Mouse (Mus musculus): ENCODE data around the gene Tshz2. TPM values are rescaled to one million over a fixed set of nuclear protein-coding genes. Genes with fewer than 3 reads are reported as not detected.

The Tshz2 gene
- polyA plus RNA-seq, 1 experiment from 2014 or later = 22.8 TPM

DNA sequence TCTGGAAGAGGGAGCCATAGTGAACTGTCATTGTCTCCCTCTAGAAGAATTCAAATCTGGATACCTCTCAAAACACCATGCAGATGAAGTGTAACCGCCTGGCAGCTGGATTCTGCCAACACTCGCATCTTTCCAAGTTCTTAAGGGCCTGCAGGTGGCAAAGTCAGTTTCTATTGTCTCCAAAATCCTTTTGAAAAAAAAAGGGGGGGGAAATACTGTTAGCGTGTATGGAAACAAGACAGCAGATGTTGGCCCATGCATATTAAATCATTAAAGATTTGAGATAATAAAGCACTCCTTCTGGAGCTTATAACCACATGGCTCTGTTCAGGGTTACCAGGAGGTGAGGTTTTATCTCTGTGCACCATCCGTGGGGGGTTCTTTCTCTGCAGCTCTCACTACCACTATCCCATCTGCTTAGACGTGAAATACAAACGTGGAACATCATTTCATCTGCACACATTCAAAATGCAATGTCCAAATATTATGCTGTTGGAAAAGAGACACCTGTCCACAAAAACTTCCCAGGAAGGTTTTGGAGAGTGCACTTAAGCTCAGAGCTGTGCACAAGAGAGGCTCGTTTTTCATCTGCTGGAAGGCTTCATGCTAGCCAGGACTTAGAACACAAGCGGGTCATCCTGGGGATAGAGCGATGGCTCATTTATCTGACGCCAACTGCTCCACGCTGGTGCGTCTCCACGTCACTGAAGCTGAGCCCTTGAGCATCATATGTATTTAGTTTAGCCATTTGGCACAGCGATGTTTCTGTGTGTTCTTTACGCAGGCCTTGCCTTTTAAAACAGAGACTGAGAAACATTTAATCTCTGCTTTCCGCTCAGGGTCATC, 307.7 kb downstream of the Tshz2 start:
- H3K27me3 ChIP-seq (ENCODE audit: control insufficient read depth, insufficient read depth, low read depth, low read length) = no peaks in the 10 kb centered on the region
- no peak overlapping the region for H3K27ac ChIP-seq (ENCODE audit: low read length)

DNA sequence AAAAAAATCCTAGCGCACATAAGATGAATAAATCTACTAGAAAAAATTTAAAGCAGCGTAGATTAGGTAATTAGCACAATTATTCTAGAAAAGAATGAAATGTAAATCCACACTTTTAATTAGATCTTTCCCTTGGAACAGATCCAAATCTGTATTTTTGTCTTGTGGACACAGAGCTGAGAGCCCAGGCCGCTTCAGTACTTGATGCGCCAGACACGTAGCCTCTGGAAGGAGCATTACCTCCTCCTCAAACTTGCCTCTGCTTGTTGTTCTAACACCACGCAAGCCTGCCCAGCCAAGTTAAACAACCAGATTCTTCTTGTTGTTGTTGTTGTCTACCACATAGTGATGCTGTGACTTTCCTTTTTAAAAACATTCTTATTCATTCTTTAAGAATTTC, 310.9 kb downstream of the Tshz2 start:
- H3K4me2 ChIP-seq (ENCODE audit: low read length) = no peak overlapping the region
- H3K9me3 ChIP-seq (replicated peaks; ENCODE audit: control insufficient read depth, low read length, poor library complexity, severe bottlenecking) = no peaks in the 10 kb centered on the region
- no peak overlapping the region for H3K4me3 ChIP-seq (ENCODE audit: low read depth, low read length)
- H3K27ac ChIP-seq (ENCODE audit: low read length) = no peak overlapping the region
- 83% methylated on average over 6 of the region's 6 CpGs for WGBS
- H3K9ac ChIP-seq (ENCODE audit: low read depth, low read length) = no peak overlapping the region
- no peaks in the 10 kb centered on the region; the same call in 1 of the 2 replicates for H3K4me1 ChIP-seq (ENCODE audit: control insufficient read depth, insufficient read depth, low read length)
- H3K27me3 ChIP-seq (ENCODE audit: control insufficient read depth, insufficient read depth, low read depth, low read length) = no peaks in the 10 kb centered on the region
- H3K36me3 ChIP-seq (ENCODE audit: control insufficient read depth, insufficient read depth, low read length) = no peaks in the 10 kb centered on the region
- ATAC-seq = no peak

More for the DNA sequence above, 307.7 kb downstream of the Tshz2 start:
- Histone ChIP-seq H3K4me3 (ENCODE audit: low read depth, low read length) (no peak overlapping the region), H3K36me3 (ENCODE audit: control insufficient read depth, insufficient read depth, low read length) (no peaks in the 10 kb centered on the region), H3K4me2 (ENCODE audit: low read length) (no peak overlapping the region), H3K9ac (ENCODE audit: low read depth, low read length) (no peak overlapping the region), H3K4me1 (ENCODE audit: control insufficient read depth, insufficient read depth, low read length) (no peaks in the 10 kb centered on the region; the same call in 1 of the 2 replicates), H3K9me3 (replicated peaks; ENCODE audit: control insufficient read depth, low read length, poor library complexity, severe bottlenecking) (no peaks in the 10 kb centered on the region)
- 64% methylated on average over 16 of the region's 16 CpGs for WGBS
- no peak for ATAC-seq

DNA sequence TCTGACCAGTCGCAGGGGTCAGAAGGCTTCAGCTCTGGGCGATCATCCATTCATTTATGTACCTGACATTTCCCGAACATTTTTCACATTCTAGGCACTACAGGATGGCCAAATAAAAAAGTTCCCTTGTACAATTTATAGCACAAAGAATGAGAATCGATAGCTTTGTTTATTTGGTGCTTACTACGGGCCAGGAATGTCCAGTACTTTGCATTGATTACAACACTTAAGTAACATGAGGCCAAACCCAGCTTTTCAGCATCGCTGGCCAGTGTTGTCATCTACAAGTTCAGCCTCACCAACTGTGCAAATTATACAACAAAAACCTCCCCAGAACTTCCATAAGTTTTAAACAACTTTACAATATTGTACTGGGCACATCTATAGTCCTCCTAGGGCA, 315.3 kb downstream of the Tshz2 start:
- Histone ChIP-seq H3K9ac (ENCODE audit: low read depth, low read length) (no peak overlapping the region), H3K27ac (ENCODE audit: low read length) (no peak overlapping the region), H3K27me3 (ENCODE audit: control insufficient read depth, insufficient read depth, low read depth, low read length) (no peaks in the 10 kb centered on the region), H3K9me3 (replicated peaks; ENCODE audit: control insufficient read depth, low read length, poor library complexity, severe bottlenecking) (no peaks in the 10 kb centered on the region), H3K36me3 (ENCODE audit: control insufficient read depth, insufficient read depth, low read length) (no peaks in the 10 kb centered on the region), H3K4me2 (ENCODE audit: low read length) (no peak overlapping the region), H3K4me1 (ENCODE audit: control insufficient read depth, insufficient read depth, low read length) (no peaks in the 10 kb centered on the region; the same call in 1 of the 2 replicates), H3K4me3 (ENCODE audit: low read depth, low read length) (no peak overlapping the region)
- ATAC-seq = no peak
- 89% methylated on average over 6 of the region's 6 CpGs for WGBS

DNA sequence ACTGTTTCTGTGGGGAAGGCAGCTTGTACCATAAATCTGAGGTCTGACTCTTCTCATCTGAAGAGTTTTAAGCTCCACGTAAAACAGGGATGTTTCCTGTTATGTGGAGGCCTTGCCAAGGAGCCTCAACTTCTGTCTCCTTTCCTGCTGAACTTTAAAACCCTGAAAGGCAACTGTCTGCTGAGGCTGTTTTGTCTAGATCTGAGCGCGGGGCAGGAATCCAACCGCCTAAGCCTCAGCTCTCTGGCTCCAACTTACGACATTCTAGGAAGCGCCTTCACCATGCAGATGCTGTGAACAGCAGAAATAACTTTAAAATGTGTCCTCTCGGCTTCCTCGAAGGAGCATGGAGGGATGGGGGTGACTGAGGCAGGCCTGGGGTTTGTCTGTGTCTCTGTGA, 318.2 kb downstream of the Tshz2 start:
- 78% methylated on average over 8 of the region's 8 CpGs for WGBS
- Histone ChIP-seq H3K9me3 (replicated peaks; ENCODE audit: control insufficient read depth, low read length, poor library complexity, severe bottlenecking) (no peaks in the 10 kb centered on the region), H3K36me3 (ENCODE audit: control insufficient read depth, insufficient read depth, low read length) (no peaks in the 10 kb centered on the region)

DNA sequence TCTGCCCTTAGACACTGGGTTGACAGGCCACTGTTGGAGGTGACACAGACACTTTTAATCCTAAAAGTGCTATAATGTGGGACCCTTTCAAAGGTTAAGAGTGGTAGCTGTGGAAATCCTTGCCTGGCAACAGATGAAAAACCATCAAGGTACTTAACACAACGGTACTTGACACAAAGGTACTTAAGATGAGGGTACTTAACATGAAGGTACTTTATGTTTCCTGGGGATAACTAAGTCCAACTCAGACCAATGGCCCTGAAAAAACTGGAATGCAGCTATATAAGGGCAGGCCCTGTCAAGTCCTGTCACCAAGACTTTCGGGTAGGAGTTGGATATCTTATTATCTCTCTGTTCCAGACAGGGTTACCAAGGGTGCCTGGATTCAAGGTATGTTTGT, 320.2 kb downstream of the Tshz2 start:
- Histone ChIP-seq H3K36me3 (ENCODE audit: control insufficient read depth, insufficient read depth, low read length) (no peaks in the 10 kb centered on the region), H3K9me3 (replicated peaks; ENCODE audit: control insufficient read depth, low read length, poor library complexity, severe bottlenecking) (no peaks in the 10 kb centered on the region), H3K27ac (ENCODE audit: low read length) (no peak overlapping the region), H3K27me3 (ENCODE audit: control insufficient read depth, insufficient read depth, low read depth, low read length) (no peaks in the 10 kb centered on the region), H3K9ac (ENCODE audit: low read depth, low read length) (no peak overlapping the region), H3K4me3 (ENCODE audit: low read depth, low read length) (no peak overlapping the region), H3K4me2 (ENCODE audit: low read length) (no peak overlapping the region), H3K4me1 (ENCODE audit: control insufficient read depth, insufficient read depth, low read length) (no peaks in the 10 kb centered on the region)
- 86% methylated on average over 2 of the region's 2 CpGs for WGBS
- no peak for ATAC-seq

More for the DNA sequence above, 318.2 kb downstream of the Tshz2 start:
- Histone ChIP-seq H3K27me3 (ENCODE audit: control insufficient read depth, insufficient read depth, low read depth, low read length) (no peaks in the 10 kb centered on the region), H3K9ac (ENCODE audit: low read depth, low read length) (no peak overlapping the region), H3K4me1 (ENCODE audit: control insufficient read depth, insufficient read depth, low read length) (no peaks in the 10 kb centered on the region), H3K27ac (ENCODE audit: low read length) (no peak overlapping the region), H3K4me3 (ENCODE audit: low read depth, low read length) (no peak overlapping the region), H3K4me2 (ENCODE audit: low read length) (no peak overlapping the region)
- ATAC-seq = no peak

DNA sequence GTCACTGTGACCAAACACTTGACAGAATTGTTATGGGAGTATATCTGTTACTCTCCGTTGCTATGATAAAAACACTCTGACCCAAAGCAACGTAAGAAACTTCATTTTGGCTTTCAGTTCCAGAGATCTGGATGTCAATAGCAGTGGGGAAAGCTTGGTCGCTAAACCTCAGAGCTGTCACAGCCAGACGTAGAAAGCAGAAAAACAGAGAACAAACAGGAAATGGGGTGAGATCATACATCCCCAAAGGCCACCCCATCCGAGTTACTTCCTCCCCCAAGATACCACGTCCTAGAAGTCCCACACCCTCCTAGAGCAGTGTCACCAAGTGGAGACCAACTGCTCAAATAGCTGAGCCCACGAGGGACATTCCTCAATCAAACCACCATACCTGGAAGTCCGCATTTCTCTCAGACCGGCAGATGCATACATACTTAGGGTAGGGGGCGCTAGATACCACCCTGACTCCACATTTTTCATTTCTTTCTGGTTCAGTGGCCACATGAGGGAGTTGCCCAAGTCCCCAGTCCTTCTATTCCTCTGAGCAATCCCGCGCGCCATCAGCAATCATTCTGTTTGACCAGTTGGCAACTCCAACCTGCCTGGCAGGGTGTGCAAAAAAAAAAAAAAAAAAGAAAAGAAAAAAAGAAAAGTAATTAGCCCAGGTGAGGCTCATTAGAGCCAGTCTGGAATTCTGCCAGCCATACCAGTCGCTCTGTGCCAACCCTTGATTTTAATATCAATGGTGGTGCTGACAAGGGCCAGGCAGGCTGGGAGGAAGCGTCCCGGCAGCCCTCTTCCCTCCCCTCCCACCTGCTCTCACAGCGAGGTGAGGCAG, 326.1 kb downstream of the Tshz2 start:
- H3K27me3 ChIP-seq (ENCODE audit: control insufficient read depth, insufficient read depth, low read depth, low read length) = no peaks in the 10 kb centered on the region
- no peak for ATAC-seq
- H3K4me3 ChIP-seq (ENCODE audit: low read depth, low read length) = no peak overlapping the region
- H3K9me3 ChIP-seq (replicated peaks; ENCODE audit: control insufficient read depth, low read length, poor library complexity, severe bottlenecking) = no peaks in the 10 kb centered on the region
- 33% methylated on average over 17 of the region's 17 CpGs for WGBS
- no peak overlapping the region for H3K9ac ChIP-seq (ENCODE audit: low read depth, low read length)
- H3K27ac ChIP-seq (ENCODE audit: low read length) = no peak overlapping the region
- H3K4me1 ChIP-seq (ENCODE audit: control insufficient read depth, insufficient read depth, low read length) = peaks cover 10% of the 10 kb centered on the region
- H3K36me3 ChIP-seq (ENCODE audit: control insufficient read depth, insufficient read depth, low read length) = no peaks in the 10 kb centered on the region
- H3K4me2 ChIP-seq (ENCODE audit: low read length) = no peak overlapping the region

DNA sequence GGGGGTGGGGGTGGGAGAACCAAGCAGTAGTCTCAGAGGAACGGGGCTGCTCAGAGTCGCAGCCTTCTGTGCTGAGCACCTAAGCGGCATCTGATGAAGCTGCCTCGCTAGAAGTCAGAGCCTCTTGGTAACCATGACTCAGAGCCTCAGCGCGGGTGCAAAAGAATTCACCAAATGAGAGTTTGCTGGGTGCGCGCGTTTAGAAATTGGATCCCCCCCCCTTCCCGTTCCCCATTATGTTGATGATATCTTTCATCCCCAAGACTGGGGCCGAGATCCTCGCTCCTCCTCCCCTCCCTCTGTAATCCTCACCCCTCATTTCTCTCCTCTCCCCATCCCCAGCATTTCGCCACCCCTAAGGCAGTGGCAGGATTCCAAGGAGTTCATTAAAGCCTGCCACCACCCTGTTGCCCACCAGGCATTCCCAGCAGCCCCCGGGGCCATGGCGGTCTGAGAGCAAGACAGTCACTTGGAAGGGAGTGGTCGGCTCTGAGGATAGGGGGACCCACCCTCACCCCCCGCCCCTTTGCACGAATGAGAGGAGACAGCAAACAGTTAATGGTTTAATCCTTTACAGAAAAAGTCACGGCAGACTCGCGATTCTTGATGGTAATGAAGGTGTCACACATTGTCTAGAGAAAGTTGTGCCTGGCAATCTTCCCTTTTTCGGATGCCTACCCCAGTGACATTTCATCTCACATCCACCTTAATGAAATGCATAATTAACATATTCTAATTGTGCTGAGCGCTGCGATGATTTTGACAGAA, 328.8 kb downstream of the Tshz2 start:
- H3K4me2 ChIP-seq (ENCODE audit: low read length) = peak overlapping the region; percentile 82
- 9% methylated on average over 24 of the region's 24 CpGs for WGBS
- peak overlapping the region; percentile 78 for H3K27ac ChIP-seq (ENCODE audit: low read length)
- H3K9me3 ChIP-seq (replicated peaks; ENCODE audit: control insufficient read depth, low read length, poor library complexity, severe bottlenecking) = no peaks in the 10 kb centered on the region
- peak overlapping the region; percentile 33 for H3K4me3 ChIP-seq (ENCODE audit: low read depth, low read length)
- H3K4me1 ChIP-seq (ENCODE audit: control insufficient read depth, insufficient read depth, low read length) = peaks cover 10% of the 10 kb centered on the region
- ATAC-seq = peak; percentile 69; the same call in 1 of the 2 replicates
- H3K27me3 ChIP-seq (ENCODE audit: control insufficient read depth, insufficient read depth, low read depth, low read length) = no peaks in the 10 kb centered on the region
- H3K9ac ChIP-seq (ENCODE audit: low read depth, low read length) = peak overlapping the region; percentile 59
- H3K36me3 ChIP-seq (ENCODE audit: control insufficient read depth, insufficient read depth, low read length) = no peaks in the 10 kb centered on the region

DNA sequence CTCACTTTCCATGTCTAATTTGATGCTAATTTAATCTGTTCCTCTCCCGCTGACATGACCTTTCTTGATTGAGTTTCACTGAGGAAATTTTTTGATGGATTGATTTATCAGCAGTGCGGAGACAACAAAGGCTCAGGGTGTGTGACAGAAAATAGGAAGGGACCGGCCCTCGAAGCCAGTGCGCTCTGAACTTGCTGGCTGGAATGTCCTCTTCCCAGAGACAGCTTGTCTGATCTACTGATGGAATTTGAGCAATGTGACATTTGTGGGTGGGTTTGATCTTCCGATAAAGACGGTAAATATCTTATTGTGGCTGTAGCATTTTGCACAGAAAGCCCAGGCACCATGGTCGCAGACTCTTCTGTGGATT, 329.4 kb downstream of the Tshz2 start:
- Histone ChIP-seq H3K4me3 (ENCODE audit: low read depth, low read length) (no peak overlapping the region; the same call in 1 of the 2 replicates), H3K9ac (ENCODE audit: low read depth, low read length) (peak overlapping the region; percentile 59; the same call in 1 of the 2 replicates), H3K4me1 (ENCODE audit: control insufficient read depth, insufficient read depth, low read length) (peaks cover 10% of the 10 kb centered on the region), H3K27ac (ENCODE audit: low read length) (peak overlapping the region; percentile 62), H3K4me2 (ENCODE audit: low read length) (peak overlapping the region; percentile 82), H3K27me3 (ENCODE audit: control insufficient read depth, insufficient read depth, low read depth, low read length) (no peaks in the 10 kb centered on the region), H3K9me3 (replicated peaks; ENCODE audit: control insufficient read depth, low read length, poor library complexity, severe bottlenecking) (no peaks in the 10 kb centered on the region), H3K36me3 (ENCODE audit: control insufficient read depth, insufficient read depth, low read length) (no peaks in the 10 kb centered on the region)
- ATAC-seq = peak; percentile 40; the same call in 1 of the 2 replicates
- WGBS = 17% methylated on average over 8 of the region's 8 CpGs
